In the genomic region with DNA sequence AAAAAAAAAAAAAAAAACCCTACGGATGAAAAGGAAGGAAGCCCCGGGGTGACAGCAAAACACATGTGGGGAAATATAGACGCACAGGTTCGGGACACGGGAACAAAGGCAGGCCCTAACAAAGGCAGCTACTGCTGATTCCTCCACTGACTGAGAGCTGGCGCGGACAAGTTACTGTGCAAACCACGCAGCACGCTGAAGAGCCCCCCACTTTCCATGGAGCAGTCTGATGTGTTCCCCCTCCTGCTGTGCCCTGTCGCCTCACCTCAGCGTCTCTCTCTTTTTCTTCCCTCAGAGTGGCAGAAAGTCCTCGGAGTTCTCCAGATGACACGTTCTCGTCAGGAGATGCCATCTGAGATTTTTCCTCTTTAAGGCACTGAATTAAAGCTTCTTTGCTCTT, we compare ENCODE assay signal across 15 mouse cellular contexts.
"Had no signal": no experiment of that assay in that cellular context is flagged by ENCODE, and none has a peak within 500 bp of the region (broad histone marks: within the 10 kb centered on the region; RNA-seq: fewer than 3 reads in every experiment).

No protein-coding gene starts in this region.

- H3K4me1 ChIP-seq: limb, embryonic 10.5 days; liver, embryonic 15.5 days; midbrain, embryonic 12.5 days; neural tube, embryonic 13.5 days had no signal

- H3K27ac ChIP-seq: left cerebral cortex, adult 2 months; limb, embryonic 10.5 days; liver, embryonic 15.5 days; midbrain, embryonic 12.5 days; neural tube, embryonic 13.5 days had no signal

- H3K9me3 ChIP-seq: limb, embryonic 10.5 days; liver, embryonic 15.5 days; midbrain, embryonic 12.5 days; neural tube, embryonic 13.5 days had no signal

- H3K9ac ChIP-seq: liver, embryonic 15.5 days; lung, embryonic 14.5 days; midbrain, embryonic 12.5 days; neural tube, embryonic 13.5 days had no signal

- H3K4me3 ChIP-seq: left cerebral cortex, adult 2 months; limb, embryonic 10.5 days; liver, embryonic 15.5 days; midbrain, embryonic 12.5 days; neural tube, embryonic 13.5 days had no signal

- ATAC-seq: intestine, postnatal 0 days had no signal

- H3K27me3 ChIP-seq: liver, embryonic 15.5 days; midbrain, embryonic 12.5 days; neural tube, embryonic 13.5 days had no signal

- H3K4me2 ChIP-seq: liver, embryonic 11.5 days; liver, embryonic 15.5 days; lung, embryonic 14.5 days; midbrain, embryonic 12.5 days; neural tube, embryonic 13.5 days had no signal

- DNase-seq: kidney, adult 9 months; kidney, postnatal 10 days; kidney, postnatal 4 days; lung, embryonic 14.5 days; lung, postnatal 10 days; lung, postnatal 4 days; thymus, adult 18-20 months; thymus, postnatal 14 days had no signal
